Mouse (Mus musculus) C2C12 (cell line): Measurements from ENCODE around the gene Dusp1.

Experiments
- CTCF ChIP-seq: IDR thresholded peaks from one replicate; pipeline ENCODE4 v1.5.1; 2011; ENCODE audit not compliant: control insufficient read depth, insufficient read depth, insufficient read length
- USF1 ChIP-seq: IDR thresholded peaks from one replicate; pipeline ENCODE4 v1.6.1; 2011; ENCODE audit warnings: low read depth, mild to moderate bottlenecking, control low read depth, moderate library complexity

- no peak for TF ChIP-seq CTCF
- no peak for TF ChIP-seq USF1
These were observed 103.9 kb downstream of the Dusp1 start for GRCm38 (mm10) chr17:26458049-26458448.
